Mouse (Mus musculus) activated CD4-positive, CD25-positive, alpha-beta regulatory T cell, adult 4 months (primary cell): ENCODE data around the gene Gm13287. TPM values are rescaled to one million over a fixed set of nuclear protein-coding genes. Genes with fewer than 3 reads are reported as not detected.
A peak's percentile ranks its signal among the peaks of the same experiment; 100 is the strongest.
"Not testable (repeated sequence)": the region's sequence is repeated elsewhere in the genome, so short reads cannot be mapped to it uniquely, and the experiment has no call there.

Experiments
- ATAC-seq: one replicate; pipeline ENCODE4 v1.8.0; 2017
- polyA plus RNA-seq, 2 experiments: library from polyadenylated mRNA; unstranded; fragments of 100-300 nt; shearing (Covaris generic); gene quantifications; one replicate each; pipeline ENCODE4 v1.2.1; 2017

The Gm13287 gene
- polyA plus RNA-seq, 2 experiments from 2014 or later, result not detected

GRCm38 (mm10) chr4:88799365-88799764, 3.7 kb upstream of the Gm13287 start, which contains the start of gene Gm13285:
Gene Gm13285 (plus strand): TSS chr4:88799665.
- ATAC-seq, result not testable (repeated sequence)

- ATAC-seq, result not testable (repeated sequence)
These were observed 2.2 kb downstream of the Gm13287 start, which contains the start of gene Gm13288 for GRCm38 (mm10) chr4:88805231-88805630. Gene Gm13288 (plus strand): TSS chr4:88805531.

- ATAC-seq, result not testable (repeated sequence)
These were observed 2.7 kb downstream of the Gm13287 start for GRCm38 (mm10) chr4:88805761-88806160.

- no peak for ATAC-seq
These were observed 12.9 kb downstream of the Gm13287 start, which contains the start of gene Ifna7 for GRCm38 (mm10) chr4:88815928-88816327. Gene Ifna7 (plus strand): TSS chr4:88816228.

- ATAC-seq, result no peak
These were observed 16.6 kb downstream of the Gm13287 start, which contains the start of gene Ifna11 for GRCm38 (mm10) chr4:88819659-88820058. Gene Ifna11 (plus strand): TSS chr4:88819959.

DNA sequence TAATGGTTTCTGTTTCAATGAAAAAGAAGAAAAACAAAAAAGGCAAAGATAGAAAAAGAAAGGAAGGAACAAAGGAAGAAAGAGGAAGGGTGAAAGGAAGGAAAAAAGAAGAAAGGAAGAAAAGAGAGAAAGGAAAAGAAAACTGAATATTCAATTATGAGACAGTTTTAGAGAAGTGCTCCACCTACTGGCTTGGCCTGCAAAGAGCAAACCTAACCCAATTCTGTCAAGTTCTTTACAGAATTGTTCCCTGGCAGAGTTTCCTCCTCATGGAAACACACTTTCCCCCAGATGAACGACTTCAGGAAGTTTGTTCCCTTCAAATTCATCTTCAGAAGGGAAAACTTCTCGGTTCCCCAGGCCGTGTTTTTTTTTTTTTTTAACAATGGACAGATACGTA, 19.9 kb downstream of the Gm13287 start:
- ATAC-seq, result no peak

- not testable (repeated sequence) for ATAC-seq
These were observed 24.1 kb downstream of the Gm13287 start, which contains the start of gene Ifna6 for GRCm38 (mm10) chr4:88827116-88827515. Gene Ifna6 (plus strand): TSS chr4:88827416.

GRCm38 (mm10) chr4:88830523-88830922, 27.5 kb downstream of the Gm13287 start:
- ATAC-seq, result peak; percentile 46

GRCm38 (mm10) chr4:88835225-88835624, 32.2 kb downstream of the Gm13287 start, which contains the start of gene Ifna5:
Gene Ifna5 (plus strand): TSS chr4:88835525.
- ATAC-seq, result not testable (repeated sequence)

DNA sequence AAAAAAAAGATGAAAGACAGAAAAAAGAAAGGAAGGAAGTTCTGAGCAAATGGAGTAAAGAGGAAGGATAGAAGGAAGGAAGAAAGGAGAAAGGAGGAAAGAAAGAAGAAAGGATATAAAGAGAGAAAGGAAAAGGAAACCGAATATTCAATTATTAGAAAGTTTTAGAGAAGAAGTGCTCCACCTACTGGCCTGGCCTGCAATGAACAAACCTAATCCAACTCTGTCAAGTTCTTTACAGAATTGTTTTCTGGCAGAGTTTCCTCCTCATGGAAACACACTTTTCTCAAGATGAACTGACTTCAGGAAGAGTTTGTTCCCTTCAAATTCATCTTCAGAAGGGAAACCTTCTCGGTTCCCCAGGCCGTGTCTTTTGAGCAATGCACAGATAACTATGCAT, 35.8 kb downstream of the Gm13287 start:
- no peak for ATAC-seq

DNA sequence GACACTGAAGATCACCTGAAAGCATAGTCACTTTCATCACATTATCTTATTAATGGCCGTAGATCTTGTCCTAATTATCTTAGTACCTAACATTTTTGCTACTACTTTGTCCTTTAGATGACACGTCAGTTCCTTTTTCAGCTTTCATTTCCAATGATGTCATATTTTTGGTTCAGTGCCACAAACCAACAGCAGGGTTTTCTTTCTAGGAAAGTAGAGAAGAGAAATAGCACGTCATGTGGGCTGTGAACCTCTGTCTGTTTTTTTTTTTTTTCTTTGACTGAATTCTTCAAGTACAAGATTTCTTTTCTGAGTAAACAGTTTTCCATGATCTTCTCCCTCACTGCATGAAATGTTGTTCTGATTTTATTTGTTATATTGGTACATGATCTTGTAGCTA, 37.0 kb downstream of the Gm13287 start:
- no peak for ATAC-seq

DNA sequence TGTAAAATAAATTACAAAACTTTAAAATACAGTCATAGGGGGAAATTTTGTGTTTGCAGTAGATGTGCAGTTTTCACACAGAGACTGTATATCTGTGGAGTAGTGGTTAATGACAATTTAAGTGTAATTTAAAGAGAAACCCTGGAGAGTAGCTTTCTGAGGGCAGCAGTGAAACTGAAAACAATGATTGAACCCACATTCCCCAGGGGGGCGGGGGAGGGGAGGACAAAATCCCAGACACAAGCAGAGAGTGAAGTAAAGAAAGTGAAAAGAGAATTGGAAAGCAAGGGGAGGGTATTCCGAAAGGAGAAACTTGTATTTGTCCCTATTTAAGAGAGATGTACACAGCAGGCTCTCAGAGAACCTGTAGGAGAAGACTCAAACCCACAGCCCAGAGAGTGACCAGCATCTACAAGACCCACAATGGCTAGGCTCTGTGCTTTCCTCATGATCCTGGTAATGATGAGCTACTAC, 38.4 kb downstream of the Gm13287 start, which contains the start of gene Ifna4:
Gene Ifna4, plus strand, starts transcription at position 424 of the 474 bp plus-strand sequence.
- no peak for ATAC-seq

DNA sequence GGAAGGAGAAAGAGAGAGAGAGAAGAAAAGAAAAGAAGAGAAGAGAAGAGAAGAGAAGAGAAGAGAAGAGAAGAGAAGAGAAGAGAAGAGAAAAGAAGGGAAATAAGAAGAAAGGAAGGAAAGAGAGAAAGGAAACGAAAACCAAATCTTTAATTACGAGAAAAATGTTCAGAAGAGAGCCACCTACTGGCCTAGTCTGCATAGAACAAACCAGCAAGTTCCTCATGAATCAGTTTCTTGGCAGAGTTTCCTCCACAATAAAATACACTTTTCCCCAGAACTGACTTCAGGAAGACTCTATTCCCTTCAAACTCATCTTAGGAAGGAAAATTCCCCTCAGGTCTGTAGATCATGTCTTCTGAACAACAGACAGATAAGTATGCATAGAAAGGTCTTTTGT, 42.3 kb downstream of the Gm13287 start:
- ATAC-seq, result no peak

- no peak for ATAC-seq
These were observed 46.6 kb downstream of the Gm13287 start, which contains the start of gene Ifna1 for GRCm38 (mm10) chr4:88849698-88850097. Gene Ifna1 (plus strand): TSS chr4:88850087.

GRCm38 (mm10) chr4:88851026-88851763, 48.1 kb downstream of the Gm13287 start:
- ATAC-seq, result no peak

Other genes with a start within 250 kb of the Gm13287 start
- not detected for gene Ifna15, start 245.0 kb upstream of the Gm13287 start, polyA plus RNA-seq
- gene Ifna14, start 231.5 kb upstream of the Gm13287 start, polyA plus RNA-seq, result not detected
- gene Ifna9, start 210.9 kb upstream of the Gm13287 start, polyA plus RNA-seq, result not detected
- not detected for gene Ifna12, start 199.9 kb upstream of the Gm13287 start, polyA plus RNA-seq
- gene C87499, start 168.8 kb upstream of the Gm13287 start, polyA plus RNA-seq, result not detected
- gene Ifna13, start 158.8 kb upstream of the Gm13287 start, polyA plus RNA-seq, result not detected
- gene Ifna16, start 126.3 kb upstream of the Gm13287 start, polyA plus RNA-seq, result not detected
- not detected for gene Ifna2, start 119.3 kb upstream of the Gm13287 start, polyA plus RNA-seq
- gene Ifnab, start 111.9 kb upstream of the Gm13287 start, polyA plus RNA-seq, result not detected
- gene Gm26566, start 81.4 kb upstream of the Gm13287 start, polyA plus RNA-seq, result not detected
- gene Klhl9, start 80.8 kb upstream of the Gm13287 start, polyA plus RNA-seq, result 10 to 100 TPM; 31.9 to 33.2 TPM
- gene Gm13271, start 48.4 kb upstream of the Gm13287 start, polyA plus RNA-seq, result not detected
- gene Gm13283, start 43.1 kb upstream of the Gm13287 start, polyA plus RNA-seq, result under 1 TPM in 1 of 2 experiments, not detected in 1; 0.37 TPM
- not detected for gene Gm13290, start 29.4 kb upstream of the Gm13287 start, polyA plus RNA-seq
- gene Gm13289, start 26.3 kb upstream of the Gm13287 start, polyA plus RNA-seq, result not detected
- gene Gm13272, start 23.4 kb upstream of the Gm13287 start, polyA plus RNA-seq, result not detected
- not detected for gene Ifnz, start 21.1 kb upstream of the Gm13287 start, polyA plus RNA-seq
- gene Gm13276, start 17.5 kb upstream of the Gm13287 start, polyA plus RNA-seq, result not detected
- not detected for gene Gm13277, start 14.6 kb upstream of the Gm13287 start, polyA plus RNA-seq
- not detected for gene Gm13278, start 11.7 kb upstream of the Gm13287 start, polyA plus RNA-seq
- gene Gm13275, start 8.8 kb upstream of the Gm13287 start, polyA plus RNA-seq, result not detected
- gene Gm13279, start 5.9 kb upstream of the Gm13287 start, polyA plus RNA-seq, result not detected
- under 1 TPM in 1 of 2 experiments, not detected in 1; 0.38 TPM for gene Gm13285, start 3.6 kb upstream of the Gm13287 start, polyA plus RNA-seq
- not detected for gene Gm13288, start 2.3 kb downstream of the Gm13287 start, polyA plus RNA-seq
- not detected for gene Ifna7, start 13.0 kb downstream of the Gm13287 start, polyA plus RNA-seq
- not detected for gene Ifna11, start 16.7 kb downstream of the Gm13287 start, polyA plus RNA-seq
- gene Ifna6, start 24.2 kb downstream of the Gm13287 start, polyA plus RNA-seq, result not detected
- not detected for gene Ifna5, start 32.3 kb downstream of the Gm13287 start, polyA plus RNA-seq
- gene Ifna4, start 38.6 kb downstream of the Gm13287 start, polyA plus RNA-seq, result not detected
- gene Ifna1, start 46.8 kb downstream of the Gm13287 start, polyA plus RNA-seq, result not detected
- not detected for gene Ifne, start 76.9 kb downstream of the Gm13287 start, polyA plus RNA-seq